Mouse (Mus musculus) forebrain, embryonic 16.5 days (tissue): Measurements from ENCODE around the gene Slc10a7. TPM values are rescaled to one million over a fixed set of nuclear protein-coding genes. Genes with fewer than 3 reads are reported as not detected.
A peak's percentile ranks its signal among the peaks of the same experiment; 100 is the strongest.

Experiments
- ATAC-seq: fragments of 200-750 bp; cut with Nextera tagmentation; 2 replicates; pipeline ENCODE4 v1.8.0; 2017; ENCODE audit warnings: mild to moderate bottlenecking, moderate library complexity
- H3K27ac ChIP-seq: fragments of 300-500 bp; sonication (generic); 2 replicates; pipeline ENCODE4 v1.5.1; 2014; ENCODE audit warnings: low read length, control low read depth
- H3K27me3 ChIP-seq: fragments of 300-500 bp; sonication (generic); replicated peaks from 2 replicates; pipeline ENCODE4 v1.6.1; 2014; ENCODE audit warnings: low read length; ENCODE audit not compliant: control insufficient read depth, insufficient read depth
- H3K36me3 ChIP-seq: fragments of 300-500 bp; sonication (generic); 2 replicates; pipeline ENCODE4 v1.6.1; 2014; ENCODE audit not compliant: control insufficient read depth, insufficient read depth
- H3K4me1 ChIP-seq: fragments of 300-500 bp; sonication (generic); replicated peaks from 2 replicates; pipeline ENCODE4 v1.6.1; 2014; ENCODE audit warnings: low read length; ENCODE audit not compliant: control insufficient read depth, insufficient read depth
- H3K4me2 ChIP-seq: fragments of 300-500 bp; sonication (generic); 2 replicates; pipeline ENCODE4 v1.6.1; 2014; ENCODE audit warnings: mild to moderate bottlenecking, low read length, control low read depth
- H3K4me3 ChIP-seq: fragments of 300-500 bp; sonication (generic); replicated peaks from 2 replicates; pipeline ENCODE4 v1.5.1; 2014; ENCODE audit warnings: mild to moderate bottlenecking, low read length, control low read depth
- H3K9ac ChIP-seq: fragments of 300-500 bp; sonication (generic); replicated peaks from 2 replicates; pipeline ENCODE4 v1.6.1; 2014; ENCODE audit warnings: low read depth, low read length, control low read depth
- H3K9me3 ChIP-seq: fragments of 300-500 bp; sonication (generic); 2 replicates; pipeline ENCODE4 v1.6.1; 2016; ENCODE audit warnings: low read length; ENCODE audit not compliant: control insufficient read depth
- WGBS: fragments of 180-500 bp; shearing (Covaris S2); extraction: QIAGEN DNeasy Blood & Tissue Kit; methylation state at CpG from one replicate; pipeline ENCODE4 v1.1.7; 2014; 5-methylcytosine and 5-hydroxymethylcytosine counted together
- polyA plus RNA-seq: library from polyadenylated mRNA; unstranded; fragments of >200 nt; fragmentation: Nextera tagmentation; extraction: Ambion mirVana; gene quantifications from 2 replicates; pipeline ENCODE4 v1.2.1, GENCODE M21; 2015

Slc10a7 gene
- polyA plus RNA-seq, 1 experiment from 2014 or later, result 9.9 TPM

- Histone ChIP-seq H3K4me2 (no peak overlapping the region), H3K36me3 (no peaks in the 10 kb centered on the region), H3K27ac (no peak overlapping the region), H3K9ac (no peak overlapping the region), H3K4me1 (peaks cover 5% of the 10 kb centered on the region; the same call in 1 of the 2 replicates), H3K4me3 (no peak overlapping the region), H3K27me3 (no peaks in the 10 kb centered on the region), H3K9me3 (no peaks in the 10 kb centered on the region)
- WGBS, result 67% methylated on average over 19 of the region's 19 CpGs
- no peak for ATAC-seq
Measured at GRCm38 (mm10) chr8:78630414-78631164, 121.4 kb downstream of the Slc10a7 start.

DNA sequence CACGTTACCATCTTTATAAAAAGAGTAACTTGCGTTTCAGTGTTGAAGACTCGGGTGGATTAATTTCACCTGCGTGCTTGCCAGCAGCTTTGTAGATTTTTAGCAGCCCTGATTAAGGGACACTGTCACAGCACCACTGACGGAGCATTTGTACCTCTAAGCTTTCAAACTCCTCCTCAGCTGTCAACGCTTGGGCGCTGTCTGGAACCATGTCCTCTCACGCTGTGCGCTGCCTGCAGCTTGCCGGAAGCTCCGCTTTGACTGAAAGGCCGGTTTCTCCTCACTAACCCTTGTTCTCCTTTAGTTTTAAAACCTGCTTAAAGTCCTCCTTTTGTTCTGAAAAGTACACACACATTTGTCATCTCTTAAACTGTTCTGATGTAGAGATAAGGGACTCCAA is 123.9 kb downstream of the Slc10a7 start:
- no peak overlapping the region for H3K4me2 ChIP-seq
- WGBS, result 31% methylated on average over 12 of the region's 12 CpGs
- H3K9me3 ChIP-seq, result no peaks in the 10 kb centered on the region
- no peaks in the 10 kb centered on the region for H3K27me3 ChIP-seq
- H3K4me3 ChIP-seq, result no peak overlapping the region
- H3K9ac ChIP-seq, result no peak overlapping the region
- H3K4me1 ChIP-seq, result peaks cover 5% of the 10 kb centered on the region; the same call in 1 of the 2 replicates
- no peak overlapping the region for H3K27ac ChIP-seq
- no peaks in the 10 kb centered on the region for H3K36me3 ChIP-seq
- ATAC-seq, result no peak

DNA sequence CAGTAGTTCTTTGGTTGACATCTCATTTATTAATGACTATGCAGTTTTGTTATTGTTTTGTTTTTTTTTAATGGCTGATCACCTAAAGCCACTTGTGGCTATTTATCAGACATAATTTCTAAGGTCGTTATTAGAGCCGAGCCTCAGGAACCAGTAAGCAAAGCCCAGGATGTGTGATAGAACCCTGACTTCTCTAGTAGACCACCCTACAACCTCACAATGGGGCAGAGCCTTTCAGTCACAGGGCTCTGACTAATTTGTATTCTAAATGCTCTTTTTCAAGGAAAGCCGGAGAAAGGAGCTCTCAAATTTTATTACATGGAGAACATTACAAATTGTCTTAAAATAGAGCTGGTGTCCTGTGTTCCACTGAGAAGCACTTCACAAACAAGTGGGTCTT is 124.9 kb downstream of the Slc10a7 start:
- WGBS, result 26% methylated on average over 3 of the region's 3 CpGs
- Histone ChIP-seq H3K4me1 (peaks cover 5% of the 10 kb centered on the region; the same call in 1 of the 2 replicates), H3K4me3 (no peak overlapping the region), H3K27ac (no peak overlapping the region), H3K9me3 (no peaks in the 10 kb centered on the region), H3K9ac (no peak overlapping the region), H3K36me3 (no peaks in the 10 kb centered on the region), H3K4me2 (no peak overlapping the region; the same call in 1 of the 2 replicates), H3K27me3 (no peaks in the 10 kb centered on the region)
- no peak for ATAC-seq

- peak overlapping the region; percentile 20; the same call in 1 of the 2 replicates for H3K4me2 ChIP-seq
- peaks cover 5% of the 10 kb centered on the region; the same call in 1 of the 2 replicates for H3K4me1 ChIP-seq
- peak; percentile 86 for ATAC-seq
- H3K9me3 ChIP-seq, result no peaks in the 10 kb centered on the region
- no peak overlapping the region for H3K27ac ChIP-seq
- no peaks in the 10 kb centered on the region for H3K27me3 ChIP-seq
- no peaks in the 10 kb centered on the region for H3K36me3 ChIP-seq
- 33% methylated on average over 17 of the region's 17 CpGs for WGBS
- no peak overlapping the region for H3K9ac ChIP-seq
- H3K4me3 ChIP-seq, result no peak overlapping the region
Measured at GRCm38 (mm10) chr8:78634523-78635240, 125.5 kb downstream of the Slc10a7 start.

GRCm38 (mm10) chr8:78635241-78635771 is 126.2 kb downstream of the Slc10a7 start:
- WGBS, result 55% methylated on average over 8 of the region's 8 CpGs
- H3K4me3 ChIP-seq, result no peak overlapping the region
- H3K4me1 ChIP-seq, result peaks cover 5% of the 10 kb centered on the region; the same call in 1 of the 2 replicates
- H3K27me3 ChIP-seq, result no peaks in the 10 kb centered on the region
- no peaks in the 10 kb centered on the region for H3K36me3 ChIP-seq
- no peak overlapping the region for H3K27ac ChIP-seq
- no peak for ATAC-seq
- H3K9me3 ChIP-seq, result no peaks in the 10 kb centered on the region
- H3K4me2 ChIP-seq, result no peak overlapping the region
- H3K9ac ChIP-seq, result no peak overlapping the region

DNA sequence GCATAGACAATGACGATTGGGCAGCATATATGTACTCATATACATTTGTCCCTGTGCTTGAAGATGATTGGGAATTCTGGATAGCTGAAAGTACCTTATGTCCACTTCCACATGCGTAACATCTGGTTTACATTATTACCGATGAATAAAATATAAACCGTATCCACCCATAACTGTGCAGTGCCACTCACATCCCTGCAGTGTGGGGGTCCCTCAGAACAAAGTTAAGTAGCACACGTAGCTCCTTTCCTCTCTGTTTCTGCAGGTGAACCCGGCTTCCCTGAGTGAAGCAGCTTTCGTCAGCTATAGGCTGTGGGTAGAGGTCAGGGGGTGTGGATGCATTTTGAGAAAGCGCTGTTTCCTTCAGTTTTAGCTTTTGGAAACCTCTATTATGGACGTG is 132.8 kb downstream of the Slc10a7 start:
- no peak for ATAC-seq
- H3K27me3 ChIP-seq, result no peaks in the 10 kb centered on the region
- WGBS, result 94% methylated on average over 9 of the region's 9 CpGs

GRCm38 (mm10) chr8:78642376-78642775 is 133.2 kb downstream of the Slc10a7 start:
- H3K27ac ChIP-seq, result no peak overlapping the region
- H3K9ac ChIP-seq, result no peak overlapping the region
- no peak overlapping the region for H3K4me3 ChIP-seq
- no peak for ATAC-seq
- H3K36me3 ChIP-seq, result no peaks in the 10 kb centered on the region
- WGBS, result 80% methylated on average over 5 of the region's 5 CpGs
- no peak overlapping the region for H3K4me2 ChIP-seq
- H3K4me1 ChIP-seq, result peaks cover 4% of the 10 kb centered on the region; the same call in 1 of the 2 replicates
- no peaks in the 10 kb centered on the region for H3K27me3 ChIP-seq
- H3K9me3 ChIP-seq, result no peaks in the 10 kb centered on the region; the same call in 1 of the 2 replicates

More for the DNA sequence above, 132.8 kb downstream of the Slc10a7 start:
- no peak overlapping the region for H3K4me2 ChIP-seq
- H3K36me3 ChIP-seq, result no peaks in the 10 kb centered on the region
- H3K9ac ChIP-seq, result no peak overlapping the region
- no peaks in the 10 kb centered on the region for H3K4me1 ChIP-seq
- no peak overlapping the region for H3K4me3 ChIP-seq
- no peaks in the 10 kb centered on the region; the same call in 1 of the 2 replicates for H3K9me3 ChIP-seq
- H3K27ac ChIP-seq, result no peak overlapping the region

- Histone ChIP-seq H3K27me3 (no peaks in the 10 kb centered on the region), H3K9ac (no peak overlapping the region), H3K4me2 (no peak overlapping the region), H3K4me1 (peaks cover 6% of the 10 kb centered on the region; the same call in 1 of the 2 replicates), H3K4me3 (no peak overlapping the region), H3K9me3 (no peaks in the 10 kb centered on the region; the same call in 1 of the 2 replicates), H3K27ac (no peak overlapping the region), H3K36me3 (no peaks in the 10 kb centered on the region)
- ATAC-seq, result peak; percentile 40; the same call in 1 of the 2 replicates
- 53% methylated on average over 8 of the region's 8 CpGs for WGBS
Measured at GRCm38 (mm10) chr8:78647000-78647656, 138.0 kb downstream of the Slc10a7 start.

- H3K9ac ChIP-seq, result no peak overlapping the region
- no peaks in the 10 kb centered on the region for H3K27me3 ChIP-seq
- ATAC-seq, result no peak
- no peaks in the 10 kb centered on the region for H3K36me3 ChIP-seq
- 74% methylated on average over 4 of the region's 4 CpGs for WGBS
- no peak overlapping the region for H3K27ac ChIP-seq
- peaks cover 6% of the 10 kb centered on the region; the same call in 1 of the 2 replicates for H3K4me1 ChIP-seq
- no peak overlapping the region for H3K4me3 ChIP-seq
- H3K4me2 ChIP-seq, result no peak overlapping the region
- H3K9me3 ChIP-seq, result no peaks in the 10 kb centered on the region; the same call in 1 of the 2 replicates
Measured at GRCm38 (mm10) chr8:78647846-78648245, 138.7 kb downstream of the Slc10a7 start.
